Mouse (Mus musculus): ENCODE measurements around the gene C530025M09Rik. TPM values are rescaled to one million over a fixed set of nuclear protein-coding genes. Genes with fewer than 3 reads are reported as not detected.

Gene C530025M09Rik
- not detected for total RNA-seq (2021)
- long read RNA-seq, experiment 1 = 0 reads
- long read RNA-seq, experiment 2 = 0 reads

DNA sequence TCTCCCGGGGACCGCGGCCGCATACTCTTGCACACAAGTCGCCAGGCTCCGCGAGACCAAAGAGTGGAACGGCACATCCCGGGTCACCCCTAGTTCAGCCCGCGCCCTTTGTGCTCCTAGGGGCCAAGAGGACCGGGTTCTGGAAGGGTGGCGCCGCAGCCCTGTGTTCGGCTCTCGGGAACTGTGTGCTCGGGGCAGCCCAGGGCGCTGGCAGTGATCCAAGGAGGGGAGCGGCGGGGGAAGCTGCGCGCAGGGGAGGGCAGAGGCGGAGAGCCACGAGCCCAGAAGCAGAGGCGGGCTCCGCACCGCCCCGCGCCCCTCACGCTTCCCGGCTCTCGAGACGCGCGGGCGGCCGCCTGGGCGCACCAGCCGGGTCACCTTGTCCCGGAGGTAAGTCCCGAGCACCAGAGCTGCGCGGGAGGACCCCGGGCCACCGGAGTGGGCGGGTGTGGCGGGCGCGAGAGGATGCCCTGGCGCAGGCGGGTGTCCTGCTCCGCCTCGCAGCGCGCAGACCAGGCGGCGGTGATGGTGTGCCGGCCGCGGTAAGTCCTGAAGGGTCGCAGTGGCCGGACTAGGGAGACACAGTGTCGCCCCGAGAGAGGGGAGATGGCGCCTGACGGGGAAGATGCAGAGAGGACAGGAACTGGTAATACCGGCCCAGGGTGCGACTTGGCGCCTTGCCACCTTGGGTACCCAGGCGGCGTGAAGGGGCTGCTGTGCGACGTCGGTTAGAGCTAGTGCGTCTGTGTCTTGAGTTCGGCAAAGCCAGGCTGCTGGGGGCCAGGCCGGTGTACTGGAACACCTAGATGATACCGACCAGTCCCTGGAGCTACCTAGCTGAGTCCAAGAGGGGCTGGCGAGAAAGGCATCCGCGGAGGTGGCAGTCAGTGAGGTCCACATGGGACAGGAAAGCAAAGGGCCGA lies at the start of gene C530025M09Rik:
Gene C530025M09Rik (minus strand): TSS at position 678 of the 923 bp plus-strand sequence.
- peak; percentile 6 to 14 for DNase-seq (ENCODE audit: low spot score in 2 of 2)

DNA sequence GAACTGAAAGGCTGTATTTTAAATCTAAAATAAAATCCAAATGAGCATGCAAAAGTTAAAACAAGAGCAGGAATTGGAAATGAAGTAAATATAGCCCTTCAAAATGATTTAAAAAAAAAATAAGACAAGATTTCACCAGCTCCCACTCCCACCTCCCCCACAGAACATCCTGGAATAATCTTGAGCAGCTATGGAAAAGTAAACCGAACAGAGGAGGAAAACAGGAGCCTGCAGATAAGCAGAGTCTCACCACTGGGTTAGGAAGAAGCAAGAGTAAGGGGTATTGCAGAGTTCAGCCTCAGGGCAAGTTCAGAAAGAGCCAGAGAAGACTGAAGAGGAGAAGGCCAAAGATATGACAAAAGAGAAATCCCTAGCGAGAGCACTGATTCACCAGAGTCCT lies 46.9 kb upstream of the C530025M09Rik start:
- no peak for DNase-seq (ENCODE audit: low spot score in 2 of 2)

DNA sequence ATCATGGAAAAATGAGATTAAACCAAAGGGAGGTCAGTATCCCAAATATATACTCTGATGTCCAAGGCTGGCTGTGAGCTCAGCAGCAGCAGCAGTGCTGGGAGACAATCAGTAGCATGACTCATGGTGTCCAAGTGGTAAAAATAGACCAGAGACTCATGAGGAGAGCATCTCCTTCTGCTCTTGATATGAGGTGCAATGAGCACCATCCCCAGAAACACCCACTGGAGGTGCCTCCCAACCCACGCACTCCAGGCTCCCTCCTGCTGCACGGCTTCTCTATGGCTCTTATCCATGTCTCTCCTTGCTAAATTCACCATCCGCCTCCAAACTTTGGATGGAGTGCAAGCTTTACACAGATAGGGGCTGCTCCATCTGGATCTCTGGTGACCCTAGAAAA lies 42.3 kb upstream of the C530025M09Rik start:
- no peak for DNase-seq (ENCODE audit: low spot score in 2 of 2)

DNA sequence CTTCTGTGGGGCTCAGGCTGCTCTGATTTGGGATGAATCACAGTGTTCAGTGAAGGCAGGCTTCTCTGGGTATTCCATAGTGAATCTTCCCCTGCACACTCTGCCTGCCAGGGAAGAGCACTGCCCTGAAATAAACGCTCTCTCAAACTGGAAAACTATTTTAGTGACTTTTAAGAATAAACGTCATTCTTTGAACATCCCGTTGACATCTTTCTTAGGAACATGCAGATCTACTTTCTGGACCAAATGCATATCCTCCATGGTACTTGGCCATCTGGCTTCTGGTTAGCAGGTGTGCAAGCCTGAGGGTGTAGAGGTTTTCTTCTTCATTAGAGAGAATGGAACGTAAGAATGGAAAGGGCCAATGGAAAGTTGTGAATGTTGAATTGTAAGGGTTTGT lies 41.5 kb upstream of the C530025M09Rik start:
- DNase-seq (ENCODE audit: low spot score in 2 of 2) = no peak

DNA sequence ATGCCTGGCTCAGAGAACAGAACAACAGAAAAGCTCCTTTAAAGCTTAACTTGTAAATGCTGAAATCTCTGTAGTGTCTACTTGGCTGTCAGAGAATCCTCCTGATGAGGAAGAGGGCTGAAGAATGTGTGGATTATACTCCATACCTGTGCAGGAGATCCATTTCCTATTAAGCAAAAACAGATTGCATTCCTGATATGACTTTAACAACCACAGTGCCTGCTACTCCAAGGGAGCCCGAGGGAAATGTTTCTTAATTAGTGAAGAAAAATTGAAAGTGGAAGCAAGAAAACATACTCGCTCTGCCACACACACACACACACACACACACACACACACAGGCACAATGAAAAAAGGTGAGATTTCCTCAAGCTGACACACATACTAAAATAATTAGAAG lies 39.5 kb upstream of the C530025M09Rik start:
- DNase-seq (ENCODE audit: low spot score in 2 of 2) = no peak

DNA sequence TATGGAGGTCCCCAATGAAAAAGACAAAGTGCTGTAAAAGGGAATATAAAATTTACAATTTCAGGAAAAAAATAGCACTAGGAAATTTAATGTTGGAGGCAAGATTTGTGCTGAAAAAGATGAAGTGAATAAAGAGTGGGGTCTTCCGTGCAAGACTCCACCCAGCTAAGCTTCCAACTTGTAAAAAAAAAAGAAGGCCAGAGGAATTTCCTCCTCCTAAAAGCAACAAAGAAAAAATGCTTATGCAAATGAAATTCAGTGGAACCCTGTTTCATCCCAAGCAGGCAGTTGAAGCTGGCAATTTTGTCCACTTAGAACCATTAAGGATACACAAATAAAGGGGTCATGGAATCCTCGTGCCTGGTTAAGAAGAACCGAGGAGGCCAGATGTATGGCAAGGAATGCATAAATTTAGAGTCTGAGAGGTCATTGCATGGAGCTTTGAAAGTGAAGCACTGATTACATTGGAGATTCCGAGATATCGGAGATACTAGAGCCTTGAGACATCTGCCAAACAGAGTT lies 35.0 kb upstream of the C530025M09Rik start:
- no peak for DNase-seq (ENCODE audit: low spot score in 2 of 2)

DNA sequence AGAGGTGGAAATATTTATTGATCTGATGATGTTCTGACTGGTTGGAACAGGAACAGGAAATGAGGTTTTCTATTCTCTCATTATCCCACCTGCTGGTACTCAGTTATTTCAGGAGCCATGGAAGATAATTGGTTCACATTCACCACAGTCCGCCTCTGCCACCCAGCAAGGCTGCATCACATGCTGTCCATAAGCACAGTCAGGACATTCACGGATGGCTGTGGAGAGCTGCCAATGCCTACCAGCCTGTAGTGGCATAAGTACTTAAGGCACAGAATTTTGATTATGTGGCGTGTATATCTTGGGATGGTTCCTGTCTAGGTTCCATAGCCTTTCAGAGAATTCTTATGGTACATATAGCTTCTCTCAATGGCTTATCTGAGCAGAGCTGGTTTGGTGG lies 30.0 kb upstream of the C530025M09Rik start:
- no peak for DNase-seq (ENCODE audit: low spot score in 2 of 2)

DNA sequence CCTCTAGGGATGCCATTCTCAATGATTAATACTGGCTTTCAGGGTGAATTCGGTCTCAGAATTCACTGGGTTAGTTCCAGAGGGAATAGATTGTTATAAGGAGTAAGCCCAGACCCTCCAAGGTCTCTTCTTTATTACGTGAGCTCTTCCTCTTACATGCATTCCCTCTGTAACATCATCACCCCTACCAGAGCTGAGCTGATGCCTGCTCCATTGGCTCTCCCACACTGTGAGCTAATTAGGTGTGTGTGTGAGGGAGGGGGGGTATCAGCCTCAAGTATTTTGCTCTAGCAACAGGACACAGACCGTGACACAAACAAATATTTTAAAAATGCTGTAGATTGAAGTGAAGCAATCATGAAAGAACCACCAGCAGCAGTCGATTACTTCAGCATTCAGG lies 17.8 kb upstream of the C530025M09Rik start:
- DNase-seq (ENCODE audit: low spot score in 2 of 2) = no peak

DNA sequence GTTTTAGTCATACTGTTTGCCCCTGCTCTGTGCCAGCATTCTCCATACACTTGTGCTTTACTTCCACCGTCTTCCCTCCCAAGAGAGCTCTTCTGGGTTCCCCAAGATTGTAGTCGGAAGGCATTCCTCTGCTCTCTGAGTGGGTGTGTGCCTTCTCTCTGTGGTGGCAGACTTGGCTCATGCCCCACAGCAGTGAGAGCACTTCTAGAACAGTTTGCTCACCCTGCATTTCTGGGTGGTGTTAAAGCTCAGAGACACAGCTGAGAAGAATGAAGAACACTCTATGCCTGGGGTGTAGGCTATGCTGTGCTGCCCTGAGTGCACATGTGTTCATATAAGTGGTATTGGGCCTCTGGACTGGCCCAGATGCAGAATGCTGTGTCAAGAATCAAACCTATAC lies 13.6 kb upstream of the C530025M09Rik start:
- DNase-seq (ENCODE audit: low spot score in 2 of 2) = no peak

DNA sequence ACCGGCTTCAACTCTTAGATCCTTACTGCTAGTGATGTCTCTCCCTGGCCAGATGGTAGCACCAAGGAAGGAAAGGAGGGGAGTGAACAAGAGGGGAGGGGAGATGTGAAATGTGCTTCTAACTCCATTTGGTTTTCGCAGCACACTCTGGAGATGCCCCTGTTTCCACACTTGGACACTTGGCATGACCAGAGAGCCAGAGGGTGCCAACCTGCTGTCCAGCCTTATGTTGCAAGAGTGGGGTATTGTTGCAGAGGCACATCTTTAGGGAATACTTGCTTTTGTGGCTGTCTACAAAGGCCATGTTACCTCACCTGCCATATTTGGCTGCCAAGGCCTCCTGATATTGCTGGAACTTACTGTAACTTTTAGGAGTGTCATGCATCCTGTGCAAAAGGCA lies 8.7 kb upstream of the C530025M09Rik start:
- no peak for DNase-seq (ENCODE audit: low spot score in 2 of 2)

DNA sequence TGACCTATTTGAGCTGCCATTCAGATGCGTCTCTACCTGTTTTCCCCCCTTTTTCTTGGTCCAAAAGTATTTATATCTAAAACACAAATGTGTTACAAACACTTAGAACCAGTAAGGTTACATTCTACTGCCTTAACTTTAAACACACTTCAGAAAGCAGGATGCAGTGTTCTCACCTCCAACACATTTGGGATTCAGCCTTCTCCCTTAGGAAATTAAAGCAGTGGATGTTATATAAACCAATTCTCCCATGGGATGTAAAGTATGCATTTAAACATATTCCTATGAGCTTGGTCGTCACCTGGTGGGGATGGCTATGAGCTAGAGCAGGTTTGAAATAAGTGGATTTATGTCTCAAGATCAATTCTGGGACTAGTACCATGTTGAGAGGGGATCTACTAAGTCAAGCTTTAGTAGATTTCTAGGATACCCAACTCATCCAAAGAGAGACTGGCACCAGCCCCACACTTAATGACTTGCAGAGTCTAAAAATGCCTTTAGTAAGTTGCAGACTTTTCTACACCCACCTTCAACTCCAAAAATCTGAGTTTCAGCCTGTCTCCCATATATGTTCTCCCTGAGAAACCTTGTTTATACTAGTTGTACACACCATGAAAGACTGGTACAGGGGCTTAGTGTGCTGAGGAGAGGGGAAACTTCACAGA lies 5.6 kb upstream of the C530025M09Rik start:
- DNase-seq (ENCODE audit: low spot score in 2 of 2) = no peak

DNA sequence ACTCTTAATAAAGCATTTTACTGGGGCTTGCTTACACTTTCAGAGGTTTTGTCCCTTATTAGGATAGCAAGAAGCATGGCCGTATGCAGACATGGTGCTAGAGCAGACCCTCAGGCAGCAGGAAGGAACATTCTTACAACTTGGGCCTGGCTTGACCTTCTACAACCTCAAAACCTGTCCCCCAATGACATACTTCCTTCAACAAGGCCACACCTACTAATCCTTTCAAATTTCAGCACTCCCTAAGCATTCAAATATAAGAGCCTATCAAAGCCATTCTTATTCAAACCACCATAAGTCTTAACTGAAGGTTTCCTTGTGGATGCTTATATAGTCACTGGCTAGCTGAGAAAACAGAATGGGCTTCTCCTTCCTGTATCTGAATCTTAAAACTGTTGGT lies 4.1 kb upstream of the C530025M09Rik start:
- DNase-seq (ENCODE audit: low spot score in 2 of 2) = no peak

DNA sequence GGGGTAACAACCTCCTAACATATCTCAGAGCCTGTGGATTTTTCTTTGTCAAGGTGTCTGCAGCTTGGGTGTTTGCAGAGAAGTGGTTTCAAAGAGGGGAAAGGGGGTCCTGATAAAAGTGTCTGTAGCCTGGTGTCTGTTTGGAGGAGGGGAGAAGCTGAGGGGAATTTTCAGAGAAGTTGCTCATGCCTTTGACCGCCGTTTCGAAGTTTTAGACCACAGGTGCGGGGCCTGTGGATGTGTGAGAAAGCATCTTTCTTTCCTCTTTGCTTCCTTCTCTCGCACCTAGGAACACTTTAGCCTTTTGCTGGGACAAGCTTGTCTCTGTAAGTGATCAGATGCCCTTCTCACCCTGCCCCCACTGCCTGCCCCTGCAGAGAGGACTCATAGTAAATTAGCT lies 1.3 kb upstream of the C530025M09Rik start:
- no peak for DNase-seq (ENCODE audit: low spot score in 2 of 2)

DNA sequence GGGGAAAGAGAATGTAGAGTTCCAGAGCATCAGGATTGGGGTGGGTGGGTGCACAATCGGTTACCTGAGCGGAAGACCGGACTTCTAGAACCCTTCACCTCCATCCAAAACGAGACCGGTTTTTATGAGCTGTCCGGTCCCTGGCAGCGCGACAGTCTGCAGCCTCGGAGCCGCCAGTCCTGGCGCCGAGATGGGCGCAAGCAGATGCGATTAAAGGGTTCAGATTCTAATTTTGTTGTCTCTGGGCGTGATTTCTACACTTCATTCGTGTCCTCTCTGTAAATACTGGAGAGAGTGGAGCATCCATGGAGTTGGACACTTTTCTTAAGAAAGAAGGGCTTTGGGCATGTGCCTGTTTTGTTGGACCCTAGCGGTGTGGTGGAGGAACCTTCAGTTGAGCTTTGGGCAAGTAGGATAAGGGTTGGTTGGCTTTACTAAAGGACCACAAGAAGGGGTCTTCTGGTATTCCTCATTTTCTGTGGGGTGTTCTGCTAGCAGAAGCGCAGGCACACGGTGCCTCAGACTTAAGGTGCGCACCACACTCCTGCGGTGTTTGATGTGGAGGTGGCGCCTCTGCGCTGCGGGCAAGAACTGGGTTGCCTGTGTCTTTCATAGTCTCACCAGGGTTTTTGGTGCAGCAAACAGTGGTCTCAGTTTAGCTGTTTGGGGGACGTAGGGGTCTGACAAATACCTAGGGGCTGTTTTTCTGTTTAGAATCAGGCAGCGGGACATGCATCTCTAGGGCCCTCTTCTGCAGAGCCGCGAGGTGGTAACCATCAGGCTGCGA lies 639 bp upstream of the C530025M09Rik start:
- no peak for DNase-seq (ENCODE audit: low spot score in 2 of 2)

DNA sequence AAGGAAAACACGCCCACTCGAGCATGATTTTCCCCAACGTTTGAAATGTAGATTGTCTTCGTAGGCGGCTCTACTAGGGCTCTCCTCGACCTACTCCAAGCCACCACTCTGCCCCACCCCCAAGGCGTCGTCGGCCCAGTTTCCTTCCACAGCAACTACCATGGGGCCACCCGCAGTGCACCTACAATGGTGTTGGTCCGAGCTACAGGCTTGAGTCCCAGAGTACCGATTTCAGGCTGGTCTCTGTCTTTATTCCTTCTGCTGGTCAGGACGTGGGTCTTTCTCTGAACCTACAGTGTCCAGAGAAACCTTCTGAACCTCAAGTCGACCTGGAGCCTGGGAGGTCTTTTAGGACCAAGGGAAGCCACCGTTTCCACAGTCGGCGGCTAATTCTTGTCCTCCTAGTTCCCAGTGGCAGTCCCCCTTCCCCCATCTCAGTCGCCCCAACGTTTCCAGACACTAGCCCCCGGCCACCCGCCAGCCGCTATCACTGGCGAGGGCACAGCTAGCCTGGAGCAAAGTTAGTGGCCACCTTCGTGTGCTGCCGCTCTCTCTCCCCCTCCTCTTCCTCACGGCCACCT lies 968 bp downstream of the C530025M09Rik start:
- DNase-seq (ENCODE audit: low spot score in 2 of 2) = no peak

DNA sequence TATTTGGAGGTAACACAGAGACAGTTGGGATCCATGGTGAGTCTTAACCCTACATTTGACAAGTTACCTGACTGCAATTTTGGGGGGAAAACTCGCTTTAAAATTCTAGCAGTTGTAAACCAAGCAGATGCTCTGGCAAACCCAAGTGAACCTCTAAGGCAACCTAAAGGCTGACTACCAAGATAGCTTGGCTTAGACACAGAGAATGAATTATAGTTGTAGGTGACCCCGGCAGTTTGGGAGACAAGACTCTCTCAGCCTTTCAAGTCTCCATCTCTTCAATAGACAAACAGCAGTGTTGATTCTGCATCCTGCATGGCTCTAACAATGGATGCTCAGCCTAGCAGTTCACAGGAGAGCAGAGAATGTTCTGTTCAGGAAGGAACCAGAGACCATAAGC lies 2.1 kb downstream of the C530025M09Rik start, which contains the start of gene Syndig1:
Gene Syndig1 (plus strand): TSS at position 301 of the 400 bp plus-strand sequence.
- no peak for DNase-seq (ENCODE audit: low spot score in 2 of 2)

DNA sequence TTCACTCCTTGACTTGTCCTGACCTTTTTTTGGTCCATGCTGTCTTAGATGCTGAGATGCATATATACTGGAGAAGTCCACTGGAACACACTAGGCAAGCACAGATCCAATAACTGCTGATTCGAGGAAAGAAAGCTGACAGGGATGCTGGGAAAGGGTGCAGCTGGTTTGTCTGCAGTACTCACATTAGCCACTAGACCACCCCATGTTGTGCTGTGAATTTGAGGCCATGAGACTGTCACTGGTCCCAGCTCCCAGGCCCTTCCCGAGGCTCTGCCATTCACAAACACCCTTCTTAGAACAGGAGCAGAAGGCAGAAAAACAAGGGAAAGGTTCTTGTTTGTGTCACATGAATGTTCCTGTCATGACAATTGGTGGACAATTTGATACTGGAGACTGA lies 10.8 kb downstream of the C530025M09Rik start:
- no peak for DNase-seq (ENCODE audit: low spot score in 2 of 2)

DNA sequence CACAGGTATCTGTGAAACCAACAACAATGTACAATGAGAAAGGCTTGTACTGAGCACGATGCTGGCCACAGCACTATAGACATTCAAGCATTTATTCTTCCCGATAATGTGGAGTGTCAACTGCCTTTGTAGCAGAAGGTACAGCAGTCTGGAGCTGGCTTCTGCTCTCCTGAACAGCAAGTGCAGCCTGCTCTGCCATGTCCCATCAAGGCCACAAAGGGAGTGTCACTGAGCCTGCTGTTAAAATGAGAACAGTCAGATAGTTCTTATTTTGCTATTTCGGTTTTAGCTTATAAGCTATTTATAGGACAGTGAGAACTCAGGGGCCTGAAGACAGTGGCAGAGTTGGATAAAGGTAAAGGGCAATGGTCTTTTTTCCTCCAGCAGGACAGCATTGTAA lies 11.3 kb downstream of the C530025M09Rik start:
- DNase-seq (ENCODE audit: low spot score in 2 of 2) = no peak

DNA sequence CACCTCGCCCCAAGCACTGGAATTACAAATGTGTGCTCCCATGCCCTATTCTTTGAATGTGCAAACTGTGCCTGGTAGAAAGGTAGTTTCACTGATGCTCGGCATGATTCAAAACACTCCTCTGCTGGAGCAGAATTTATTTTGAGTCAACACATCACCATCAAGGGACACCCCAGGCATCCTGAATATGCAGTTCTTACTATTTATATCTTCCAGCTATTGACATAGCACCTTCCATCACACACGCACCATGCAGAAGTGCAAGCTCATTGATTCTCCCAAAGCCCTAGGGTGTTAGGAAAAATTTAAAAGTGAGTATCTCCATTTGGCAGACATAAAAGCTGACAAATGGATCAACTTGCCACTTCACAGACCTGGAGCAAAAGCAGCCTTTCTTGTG lies 12.6 kb downstream of the C530025M09Rik start:
- no peak for DNase-seq (ENCODE audit: low spot score in 2 of 2)

DNA sequence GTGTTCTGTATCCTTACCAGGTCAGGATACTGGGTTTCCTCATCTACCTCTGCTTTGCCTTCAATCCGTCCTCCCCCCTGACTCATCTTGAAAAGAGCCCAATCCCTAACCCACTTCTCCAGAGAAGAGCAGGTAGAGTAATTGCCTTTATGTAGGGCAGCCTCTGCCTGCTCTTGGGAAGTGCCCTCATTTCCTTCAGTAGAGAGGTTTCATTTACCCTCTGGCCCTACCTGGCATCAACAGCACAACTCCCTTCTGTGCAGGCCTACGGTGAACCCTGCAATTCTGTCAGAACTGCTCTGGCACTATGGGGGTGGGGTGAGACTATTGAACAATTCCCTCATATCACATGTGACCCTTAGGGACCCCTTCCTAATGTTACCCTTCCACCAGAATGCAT lies 18.1 kb downstream of the C530025M09Rik start:
- no peak for DNase-seq (ENCODE audit: low spot score in 2 of 2)

DNA sequence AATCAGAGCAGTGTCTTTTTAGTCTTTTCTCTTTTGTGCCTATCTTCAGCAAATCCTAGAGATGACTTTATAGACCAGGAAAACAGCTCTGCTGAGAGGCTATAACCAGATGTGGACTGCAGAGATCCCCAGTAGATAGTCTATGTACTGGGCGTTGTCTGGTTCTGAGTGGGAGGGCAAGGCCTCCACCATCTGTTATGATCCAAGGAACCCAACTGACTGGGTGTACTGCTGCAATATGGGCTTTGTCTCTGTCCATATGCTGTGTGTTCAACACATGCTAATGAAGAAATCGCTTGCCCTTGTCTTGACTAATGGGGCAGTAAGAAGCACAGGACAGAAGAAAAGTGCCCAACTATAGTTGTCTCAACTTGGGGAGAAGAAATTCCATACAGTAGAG lies 25.8 kb downstream of the C530025M09Rik start:
- DNase-seq (ENCODE audit: low spot score in 2 of 2) = no peak

All from adrenal gland, postnatal 4 days (tissue).